Mouse (Mus musculus): ENCODE results near the gene Smpdl3b.

The Smpdl3b gene

GRCm38 (mm10) chr4:132733071-132733770 is 23.8 kb downstream of the Smpdl3b start:
- no peak for DNase-seq

GRCm38 (mm10) chr4:132732148-132732684 is 24.8 kb downstream of the Smpdl3b start, which contains the start of gene Xkr8:
Gene Xkr8 (minus strand): TSS chr4:132732546.
- DNase-seq, result peak; percentile 96 to 97

GRCm38 (mm10) chr4:132731616-132732015 is 25.4 kb downstream of the Smpdl3b start:
- no peak for DNase-seq

GRCm38 (mm10) chr4:132728233-132728632 is 28.8 kb downstream of the Smpdl3b start:
- no peak for DNase-seq

- DNase-seq, result peak in 1 of 2 experiments; percentile 2
Observed at GRCm38 (mm10) chr4:132718251-132718650, 38.8 kb downstream of the Smpdl3b start.

- DNase-seq, result peak in 1 of 2 experiments; percentile 12
Observed at GRCm38 (mm10) chr4:132713181-132713580, 43.9 kb downstream of the Smpdl3b start.

- no peak for DNase-seq
Observed at GRCm38 (mm10) chr4:132706885-132707284, 50.2 kb downstream of the Smpdl3b start.

- DNase-seq, result no peak
Observed at GRCm38 (mm10) chr4:132702076-132702475, 55.0 kb downstream of the Smpdl3b start.

GRCm38 (mm10) chr4:132693366-132693765 is 63.7 kb downstream of the Smpdl3b start:
- DNase-seq, result no peak

GRCm38 (mm10) chr4:132689634-132690033 is 67.4 kb downstream of the Smpdl3b start:
- DNase-seq, result no peak

Measured in kidney, postnatal 25 days (tissue).